Mouse (Mus musculus) gastrocnemius, postnatal 25 days (tissue): ENCODE data around the gene Zfp366. TPM values are rescaled to one million over a fixed set of nuclear protein-coding genes. Genes with fewer than 3 reads are reported as not detected.
"Not testable (repeated sequence)": the region's sequence is repeated elsewhere in the genome, so short reads cannot be mapped to it uniquely, and the experiment has no call there.

Experiments
- DNase-seq: peaks from one replicate; pipeline ENCODE4 v3.0.0; 2022
- long read RNA-seq, 2 experiments: library from polyadenylated mRNA; stranded (forward); transcript quantifications; one replicate each; pipeline ENCODE4 v2.0.0; 2021
- total RNA-seq, 2 experiments: library from RNA; stranded (reverse); gene quantifications; 1 replicate in 1 of 2; 2 replicates in 1 of 2; pipeline ENCODE4 v1.2.3; 2021

The Zfp366 gene
- 1 to 10 TPM; 3.4 to 3.9 TPM for total RNA-seq
- long read RNA-seq, experiment 1, partial matches to known transcripts = 0 of 1 reads
- long read RNA-seq, experiment 1, other reads (novel, unspliced or antisense) = 1 of 1 reads
- long read RNA-seq, experiment 2 = 0 reads

DNA sequence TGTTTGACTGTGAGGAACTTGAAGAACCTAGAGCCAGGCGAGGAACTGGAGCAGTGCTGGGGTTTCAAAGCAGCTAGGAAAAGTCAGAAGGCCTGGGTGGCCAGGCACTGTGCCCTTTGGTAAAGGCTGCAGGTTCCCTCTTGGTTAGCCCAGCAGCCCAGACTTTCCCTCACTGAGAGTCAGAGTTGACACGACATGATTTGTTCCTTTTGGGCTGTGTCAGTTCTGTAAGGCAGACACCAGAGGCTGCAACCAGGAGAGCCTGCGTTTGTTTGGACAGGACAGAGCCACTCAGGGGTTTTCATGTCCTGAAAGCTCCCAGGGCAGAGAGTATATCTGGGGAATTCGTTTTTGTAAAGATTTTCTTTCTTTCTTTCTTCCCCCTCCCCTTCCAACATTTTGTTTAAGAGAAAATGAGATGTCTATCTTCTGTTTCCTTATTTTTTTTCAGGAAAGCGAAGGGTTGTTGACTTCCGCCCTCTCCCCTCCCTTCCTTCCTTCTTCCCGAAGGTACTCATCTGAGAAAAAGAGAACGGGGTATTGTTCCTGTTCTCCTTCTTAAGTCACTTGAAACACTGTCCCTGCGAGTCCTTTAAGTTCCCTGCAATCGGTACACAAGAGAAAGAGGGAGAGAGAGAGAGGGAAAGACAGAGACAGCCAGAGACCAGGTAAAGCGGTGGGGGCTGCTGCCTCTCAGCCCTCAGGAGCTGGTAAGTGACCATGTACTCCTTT, at the start of gene Zfp366:
Gene Zfp366, plus strand, starts transcription at position 669 of the 732 bp plus-strand sequence.
- no peak for DNase-seq

GRCm38 (mm10) chr13:99138351-99139255, 46.0 kb upstream of the Zfp366 start:
- DNase-seq = no peak

DNA sequence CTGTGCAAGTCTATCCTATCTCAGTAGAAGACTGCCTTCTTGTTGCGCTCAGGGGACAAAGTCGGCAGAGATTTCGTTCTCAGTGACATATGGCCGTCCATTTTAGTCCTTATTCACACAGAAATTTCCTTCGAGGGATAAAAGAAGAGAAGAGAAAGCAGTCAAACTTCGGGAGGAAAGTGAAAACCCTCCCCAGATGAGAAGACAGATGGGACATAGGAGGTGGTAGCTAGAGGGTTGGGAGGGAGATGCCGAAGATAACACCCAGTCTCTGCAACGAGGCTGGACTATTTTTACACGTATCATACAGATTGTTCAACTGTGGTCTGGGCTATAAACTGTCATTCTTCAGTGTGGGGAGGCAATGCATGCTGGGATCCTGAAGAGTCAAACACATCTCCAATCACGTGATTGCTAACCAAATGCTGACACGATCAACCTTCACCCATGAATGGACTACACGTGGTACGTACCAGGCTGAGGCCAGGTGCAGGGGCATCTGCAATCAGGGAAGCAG, 38.2 kb upstream of the Zfp366 start:
- DNase-seq = no peak

GRCm38 (mm10) chr13:99147645-99148111, 36.9 kb upstream of the Zfp366 start:
- DNase-seq = no peak

GRCm38 (mm10) chr13:99149551-99150305, 34.9 kb upstream of the Zfp366 start:
- no peak for DNase-seq

- no peak for DNase-seq
These were observed 34.0 kb upstream of the Zfp366 start for GRCm38 (mm10) chr13:99150626-99151025.

DNA sequence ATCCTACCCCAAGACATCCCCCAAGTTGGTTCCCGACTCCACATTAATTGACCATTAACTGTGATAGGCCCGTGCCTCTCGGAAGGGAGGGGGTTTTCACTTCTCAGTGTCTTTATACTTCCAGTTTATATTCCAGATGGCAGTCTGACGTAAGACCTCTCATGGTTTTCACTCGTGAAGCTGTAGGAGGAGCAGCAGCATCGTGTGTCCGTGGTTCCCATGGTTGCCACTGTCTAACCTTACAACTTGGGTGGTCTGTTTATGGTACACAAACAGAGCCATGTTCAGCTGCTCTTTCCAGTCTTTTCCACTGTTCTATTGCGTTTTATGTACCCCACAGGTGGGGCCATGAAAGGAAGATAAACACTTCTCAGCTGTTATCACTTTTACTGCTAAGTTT, 33.5 kb upstream of the Zfp366 start:
- DNase-seq = no peak

GRCm38 (mm10) chr13:99152305-99152930, 32.2 kb upstream of the Zfp366 start:
- DNase-seq = no peak

DNA sequence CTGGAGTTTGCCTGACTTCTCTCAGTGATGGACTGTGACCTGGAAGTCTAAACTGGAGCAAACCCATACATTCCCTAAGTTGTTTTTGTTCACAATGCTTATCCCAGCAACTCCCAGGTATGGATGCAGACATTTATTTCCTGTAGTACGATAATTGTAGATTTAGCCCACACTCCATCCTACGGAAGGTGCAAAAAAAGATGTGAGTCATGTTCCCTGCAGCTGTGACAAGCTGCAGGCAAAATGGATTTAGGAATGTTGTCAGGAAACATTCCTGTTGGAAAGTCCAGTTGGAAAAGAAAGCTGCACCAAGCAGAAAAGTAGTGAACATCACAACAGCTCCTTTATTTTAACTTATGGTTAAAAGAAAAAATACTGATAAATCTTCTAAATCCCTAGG, 26.9 kb upstream of the Zfp366 start:
- no peak for DNase-seq

DNA sequence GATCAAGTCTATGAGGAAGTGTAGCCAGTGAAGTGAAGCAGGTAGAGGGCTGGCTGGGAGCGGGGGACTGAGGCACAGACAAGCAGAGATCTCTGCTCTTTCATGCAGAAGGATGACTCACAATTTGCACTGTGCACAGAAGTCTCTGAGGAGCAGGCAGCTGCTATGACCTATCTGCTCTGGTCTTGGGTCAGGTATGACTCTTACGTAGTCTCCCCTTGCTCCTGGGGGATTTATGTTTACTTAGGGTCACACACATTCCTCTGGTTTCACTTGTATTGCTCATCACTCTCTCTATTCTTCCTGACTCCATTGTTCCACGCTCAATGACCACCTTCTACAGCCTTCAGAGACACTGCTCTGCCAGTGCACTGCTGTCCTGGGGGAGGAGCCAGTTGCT, 25.9 kb upstream of the Zfp366 start:
- no peak for DNase-seq

DNA sequence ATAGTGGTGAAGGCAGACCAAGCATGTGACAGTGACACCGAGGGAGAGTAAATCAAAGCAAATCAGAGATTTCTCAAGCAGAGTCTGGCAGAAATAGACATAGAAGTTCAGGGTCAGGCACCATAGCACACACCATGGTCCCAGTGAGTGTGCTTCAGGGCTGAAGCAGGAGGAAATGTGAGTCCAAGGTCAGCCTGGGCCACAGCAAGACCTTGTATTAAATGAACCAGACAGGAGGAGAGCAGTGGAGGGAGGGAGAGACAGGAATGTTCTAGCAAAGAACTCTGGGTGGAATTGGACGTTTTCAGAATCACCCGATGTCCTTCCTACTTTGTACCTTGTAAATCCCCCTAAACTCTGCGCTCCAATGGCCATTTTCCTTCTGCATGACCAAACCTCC, 21.6 kb upstream of the Zfp366 start:
- no peak for DNase-seq

DNA sequence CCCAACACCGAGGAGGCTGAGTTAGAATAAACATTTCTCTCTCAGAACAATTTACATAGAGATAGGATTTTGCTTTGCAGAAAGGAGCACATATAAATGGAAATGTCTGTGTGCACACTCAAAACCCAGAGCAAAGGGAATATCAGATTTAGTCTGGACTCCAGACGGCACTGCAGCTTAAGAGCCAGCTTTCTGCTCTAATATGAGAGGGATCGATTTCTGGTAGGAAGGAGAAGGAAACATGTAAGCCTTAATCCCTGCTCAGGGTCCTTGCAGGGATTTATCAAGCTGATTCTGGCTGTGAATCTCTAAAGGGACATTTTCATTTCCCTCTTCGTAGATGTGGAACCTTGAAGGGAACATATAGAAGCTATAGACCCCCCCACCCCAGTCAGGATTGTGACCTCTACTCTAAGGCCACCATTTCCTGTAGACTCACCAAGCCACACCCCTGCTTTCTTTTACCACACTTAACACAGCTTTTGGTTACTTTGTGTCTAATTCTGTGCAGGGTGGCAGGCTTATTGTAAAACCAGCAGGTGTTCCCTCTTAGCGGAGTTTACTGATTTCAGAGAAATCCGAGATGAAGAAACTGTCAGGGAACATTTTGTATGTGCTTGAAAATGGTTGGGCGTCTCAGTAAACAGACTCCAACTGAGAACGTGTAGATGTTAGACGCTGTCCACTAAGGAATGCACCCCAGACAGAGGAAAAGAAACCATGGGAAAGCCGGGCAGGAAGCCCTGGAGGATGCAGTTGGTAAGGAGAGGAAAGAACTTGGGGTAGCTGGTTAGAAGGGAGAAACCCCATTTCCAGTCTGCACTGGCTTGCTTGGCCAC, 20.9 kb upstream of the Zfp366 start:
- no peak for DNase-seq

- no peak for DNase-seq
These were observed 20.3 kb upstream of the Zfp366 start for GRCm38 (mm10) chr13:99164360-99164759.

- DNase-seq = peak; percentile 88
These were observed 15.2 kb upstream of the Zfp366 start for GRCm38 (mm10) chr13:99169401-99169800.

DNA sequence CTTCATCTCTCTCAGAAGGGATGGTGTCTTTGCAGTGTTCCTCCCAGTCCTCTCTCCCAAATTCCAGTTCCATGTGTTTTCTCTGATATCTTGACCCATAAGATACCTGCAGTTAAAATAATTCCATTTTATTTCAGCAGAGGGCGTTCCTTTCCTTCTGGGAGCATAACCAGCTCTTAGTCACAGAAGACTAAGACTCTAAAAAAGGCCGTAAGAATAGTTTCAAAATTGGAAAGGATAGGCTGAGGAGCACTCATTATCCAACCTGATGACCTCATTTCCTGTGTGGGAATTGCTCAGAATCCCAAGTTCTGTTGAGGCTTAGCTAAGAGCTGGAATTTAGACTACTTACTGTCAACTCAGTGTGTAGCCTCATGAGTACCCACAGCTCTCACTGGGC, 14.3 kb upstream of the Zfp366 start:
- DNase-seq = no peak

- DNase-seq = no peak
These were observed 10.8 kb upstream of the Zfp366 start for GRCm38 (mm10) chr13:99173849-99174248.

DNA sequence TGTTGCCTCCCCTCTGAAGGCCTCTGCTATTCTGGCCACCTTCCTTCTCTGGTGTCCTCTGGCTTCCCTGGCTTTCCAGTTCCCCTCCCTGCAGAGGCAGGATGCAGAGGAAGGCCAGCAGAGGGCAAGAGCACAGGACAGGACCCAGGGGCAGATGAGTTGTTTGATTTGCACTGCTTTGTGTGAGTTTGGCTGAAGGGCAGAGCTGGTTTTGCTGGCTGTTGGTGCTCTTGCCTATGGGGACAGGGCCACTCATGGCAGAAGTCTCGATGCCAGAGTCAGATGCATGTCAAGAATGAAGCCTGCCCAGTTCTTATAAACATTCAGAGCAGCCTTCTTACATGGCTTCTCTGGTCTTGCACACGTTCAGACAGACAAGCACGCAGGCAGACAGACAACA, 1.8 kb upstream of the Zfp366 start:
- DNase-seq = not testable (repeated sequence)

DNA sequence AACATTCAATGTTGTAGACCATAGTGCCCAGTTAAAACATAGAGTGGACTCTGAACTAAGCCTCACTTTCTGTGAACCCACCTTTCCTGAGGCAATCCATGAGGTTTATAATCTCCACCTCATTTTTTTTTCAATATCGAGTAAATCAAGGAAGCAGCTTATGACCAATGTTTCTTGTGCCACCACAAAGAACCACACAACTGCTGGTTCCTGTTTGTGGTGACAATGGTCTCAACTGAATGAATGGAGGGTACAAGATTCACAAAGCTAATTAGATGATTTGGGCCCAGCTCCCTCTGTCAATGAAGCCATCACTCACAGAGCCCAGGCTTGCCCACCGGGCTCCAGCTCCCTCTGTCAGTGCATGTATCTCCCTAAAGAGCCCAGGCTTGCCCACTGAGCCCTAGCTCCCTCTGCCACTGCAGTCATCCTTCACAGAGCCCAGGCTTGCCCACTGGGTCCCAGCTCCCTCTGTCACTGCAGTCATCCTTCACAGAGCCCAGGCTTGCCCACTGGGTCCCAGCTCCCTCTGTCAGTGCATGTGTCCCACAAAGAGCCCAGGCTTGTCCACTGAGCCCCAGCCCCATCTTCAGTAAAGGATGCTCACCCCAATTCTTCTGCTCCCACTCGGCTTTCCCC, 1.2 kb upstream of the Zfp366 start:
- DNase-seq = no peak

DNA sequence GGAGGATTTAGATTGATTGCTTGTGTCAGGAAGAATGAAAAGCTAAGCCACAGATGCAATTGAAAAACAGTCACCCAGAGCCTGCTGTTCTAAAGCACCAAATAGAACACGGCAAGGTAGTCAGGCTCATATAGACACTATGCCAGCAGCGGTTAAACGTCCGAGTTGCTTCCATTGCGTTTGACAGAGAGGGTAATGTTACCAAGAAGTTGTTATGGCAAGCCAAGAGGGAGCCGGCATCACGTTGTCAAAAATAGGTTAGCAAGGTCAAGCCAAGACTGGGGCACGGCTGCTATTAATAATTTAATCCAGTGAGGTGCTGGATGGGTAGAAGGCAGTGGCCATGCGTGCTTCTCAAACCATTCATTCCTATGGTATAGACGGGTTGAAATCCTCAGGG, 950 bp downstream of the Zfp366 start:
- peak; percentile 57 for DNase-seq
